Mouse (Mus musculus): ENCODE data around the gene Stx18.

Gene Stx18

DNA sequence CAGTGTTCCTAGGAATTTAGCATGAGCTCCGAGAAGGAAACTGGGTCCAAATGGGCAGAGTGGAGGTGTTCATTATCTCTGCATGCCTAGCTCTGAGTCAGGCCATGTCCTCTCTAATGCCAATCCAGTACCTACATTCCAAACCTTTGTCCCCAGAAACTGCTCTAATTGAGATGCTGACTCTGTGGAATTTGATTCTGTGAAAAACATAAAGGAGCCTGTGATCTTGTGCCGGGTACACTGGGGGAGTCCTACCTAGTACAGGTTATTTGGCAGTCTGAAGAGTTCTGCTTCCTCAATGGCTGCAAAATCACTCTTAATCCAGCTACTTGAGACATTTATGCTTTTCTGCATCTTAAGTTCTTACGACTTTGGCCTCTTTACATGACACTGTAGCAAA lies 40.0 kb downstream of the Stx18 start:
- in situ Hi-C loops (cut with MboI, MseI): no loop called here

DNA sequence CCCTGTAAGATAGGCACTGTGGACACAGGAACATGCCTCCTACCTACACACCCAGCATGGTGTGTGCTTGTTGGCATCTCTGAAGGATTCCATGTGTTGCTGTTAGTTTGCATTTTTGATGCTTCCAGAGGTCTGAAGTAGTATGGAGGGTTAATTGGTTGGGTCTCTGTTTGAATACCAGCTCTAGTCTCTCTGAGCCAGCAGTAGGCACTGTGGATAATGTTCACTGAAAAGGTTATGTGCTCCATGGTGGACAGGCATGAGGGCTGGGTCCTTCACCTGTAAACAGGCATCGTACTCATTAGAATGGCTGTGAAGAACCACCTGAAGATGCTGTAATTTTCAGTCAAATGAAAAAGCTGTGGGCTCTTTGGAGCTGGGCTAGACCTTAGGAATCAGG lies 41.9 kb downstream of the Stx18 start:
- in situ Hi-C loops (cut with MboI, MseI): no loop called here

DNA sequence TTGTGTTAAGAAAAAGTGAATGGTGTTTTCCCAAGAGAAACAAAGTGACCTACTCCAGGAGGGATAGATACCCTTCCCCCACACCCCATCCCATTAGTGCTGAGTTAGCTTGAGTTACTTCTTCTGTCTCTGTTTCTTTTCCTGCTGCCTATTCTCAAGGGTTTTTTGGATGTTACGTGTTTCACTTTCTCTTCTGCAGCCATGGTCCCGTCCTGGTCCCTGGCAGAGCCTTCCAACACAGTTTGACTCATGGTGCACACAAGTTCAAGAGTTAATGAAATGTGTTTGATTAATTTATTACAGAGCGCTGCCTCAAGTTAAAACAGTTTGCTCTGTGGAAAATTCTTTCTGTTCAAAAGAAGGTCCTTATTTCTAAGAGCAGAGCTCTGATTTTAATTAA lies 44.0 kb downstream of the Stx18 start:
- in situ Hi-C loops (cut with MboI, MseI): no loop called here

DNA sequence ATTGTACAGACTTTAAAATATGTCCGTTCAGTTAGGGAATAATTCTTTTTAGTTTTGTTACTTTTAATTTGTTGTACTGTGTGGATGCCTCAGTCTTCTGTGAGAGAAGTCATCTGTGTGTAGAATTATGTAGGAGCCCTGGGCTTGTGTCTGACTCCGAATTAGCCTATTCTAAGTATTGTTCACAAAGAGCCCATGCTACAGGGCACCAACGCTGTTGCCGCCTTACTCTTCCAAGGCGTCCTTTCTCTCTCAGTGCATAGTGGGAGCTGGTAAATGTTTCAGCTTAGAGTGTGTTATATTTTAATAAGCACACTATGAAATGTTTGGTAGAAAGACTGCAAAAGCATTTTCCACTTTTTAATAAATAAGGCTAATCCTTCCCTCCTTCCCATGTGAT lies 44.8 kb downstream of the Stx18 start:
- in situ Hi-C loops (cut with MboI, MseI): no loop called here

DNA sequence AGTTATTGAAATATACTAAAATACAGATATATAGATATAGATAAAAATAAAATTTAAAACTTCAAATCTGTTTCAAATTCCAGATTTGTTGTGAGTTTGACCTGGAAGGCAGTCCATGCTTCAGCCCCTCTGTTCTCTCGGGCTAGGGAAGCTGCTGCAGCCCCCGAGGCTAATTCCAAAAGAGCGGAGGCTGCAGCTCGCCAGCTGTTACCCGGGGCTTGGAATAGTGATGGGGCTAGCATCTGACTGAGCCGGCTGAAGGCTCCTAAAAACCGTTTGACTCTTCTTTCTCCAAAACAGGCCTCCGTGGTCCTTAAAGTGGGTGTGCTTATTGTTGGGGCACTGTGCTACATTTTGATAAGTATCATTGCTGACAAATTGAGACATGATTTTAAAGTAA lies 46.1 kb downstream of the Stx18 start:
- in situ Hi-C loops (cut with MboI, MseI): loop anchor here in 1 of 2 experiments (5.0 kb wide), 1 partner anchor 707 kb away; no protein-coding TSS in a partner anchor

DNA sequence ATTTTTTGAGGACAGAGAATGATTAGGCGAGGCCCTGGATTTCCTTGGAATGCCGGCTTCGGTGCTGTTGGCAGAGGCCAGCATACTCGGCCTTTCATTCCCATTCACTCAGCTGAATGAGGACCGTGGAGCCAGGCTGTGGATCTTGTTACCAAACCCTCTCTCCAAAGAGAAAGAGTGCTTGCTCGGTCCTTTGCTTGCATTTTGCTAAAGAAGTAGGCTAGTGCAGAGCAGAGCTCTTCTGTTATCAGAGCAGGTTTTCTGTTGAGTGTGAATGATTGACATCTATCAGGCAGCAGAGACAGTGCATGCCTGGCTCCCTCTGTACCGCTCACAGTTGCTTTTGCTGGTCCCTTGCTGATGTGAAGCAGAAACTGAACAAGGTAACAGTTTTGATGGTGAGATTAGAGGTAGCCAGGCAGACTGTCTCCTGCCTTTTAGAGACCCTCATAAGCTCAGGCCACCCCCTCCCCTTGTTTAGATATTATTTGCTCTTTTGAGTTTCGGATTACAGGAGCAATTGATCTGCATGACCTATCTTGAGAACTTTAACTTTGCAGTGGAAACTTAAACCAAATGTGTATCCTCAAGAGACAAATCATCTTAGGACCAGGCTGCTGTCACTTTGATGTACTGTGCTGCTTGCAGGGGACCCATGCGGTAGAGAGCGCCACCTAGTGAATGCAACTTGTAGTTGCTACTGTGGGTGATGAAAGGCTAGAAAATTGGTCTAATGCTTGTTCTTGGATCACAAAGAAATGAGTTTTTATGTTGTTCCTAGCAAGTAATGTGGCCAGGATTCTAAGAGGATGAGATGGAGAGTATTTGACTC lies 47.2 kb downstream of the Stx18 start:
- in situ Hi-C loops (cut with MboI, MseI): loop anchor here in 1 of 2 experiments (5.0 kb wide), 1 partner anchor 708 kb away; no protein-coding TSS in a partner anchor

DNA sequence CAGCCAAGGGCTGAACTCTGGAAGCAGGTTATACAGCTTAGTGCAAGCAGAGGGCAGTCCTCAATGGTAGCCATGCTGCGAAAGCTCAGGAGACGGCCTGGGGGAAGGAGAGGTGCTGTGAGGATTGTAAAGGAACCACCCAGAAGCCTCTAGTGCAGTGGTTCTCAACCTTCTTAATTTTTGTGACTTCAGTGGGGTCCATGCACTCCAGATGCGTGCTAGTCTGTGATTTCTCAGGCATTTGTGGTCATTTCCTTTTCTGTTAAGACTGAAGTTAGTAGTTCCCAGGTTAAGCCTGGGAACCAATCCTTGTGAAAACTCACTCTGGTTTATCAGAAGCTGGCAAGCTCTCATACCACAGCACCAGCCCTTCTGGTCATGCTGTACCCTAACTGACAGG lies 51.6 kb downstream of the Stx18 start:
- in situ Hi-C loops (cut with MboI, MseI): loop anchor here in 1 of 2 experiments (5.0 to 10.0 kb wide), 2 partner anchors 255 to 783 kb away; no protein-coding TSS in a partner anchor

DNA sequence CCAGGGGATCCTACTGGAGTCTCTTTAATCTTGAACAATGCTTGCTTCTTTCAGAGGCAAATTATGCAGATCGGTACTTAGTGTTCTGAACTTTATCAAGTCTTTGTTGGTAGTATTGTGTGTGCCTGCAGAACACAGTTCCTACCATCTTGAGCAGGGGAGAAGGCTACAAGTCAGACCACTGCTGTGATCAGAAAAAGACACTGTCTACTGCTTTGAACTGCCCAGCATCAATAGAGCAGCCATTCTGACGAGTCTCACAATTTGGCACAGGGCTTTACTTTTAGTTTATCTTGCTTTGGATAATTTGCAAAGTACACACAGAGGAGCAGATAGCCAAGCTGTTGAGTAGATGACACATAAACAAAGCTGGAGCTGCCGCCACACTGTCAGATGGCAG lies 52.0 kb downstream of the Stx18 start:
- in situ Hi-C loops (cut with MboI, MseI): loop anchor here in 1 of 2 experiments (5.0 to 10.0 kb wide), 2 partner anchors 256 to 783 kb away; no protein-coding TSS in a partner anchor

DNA sequence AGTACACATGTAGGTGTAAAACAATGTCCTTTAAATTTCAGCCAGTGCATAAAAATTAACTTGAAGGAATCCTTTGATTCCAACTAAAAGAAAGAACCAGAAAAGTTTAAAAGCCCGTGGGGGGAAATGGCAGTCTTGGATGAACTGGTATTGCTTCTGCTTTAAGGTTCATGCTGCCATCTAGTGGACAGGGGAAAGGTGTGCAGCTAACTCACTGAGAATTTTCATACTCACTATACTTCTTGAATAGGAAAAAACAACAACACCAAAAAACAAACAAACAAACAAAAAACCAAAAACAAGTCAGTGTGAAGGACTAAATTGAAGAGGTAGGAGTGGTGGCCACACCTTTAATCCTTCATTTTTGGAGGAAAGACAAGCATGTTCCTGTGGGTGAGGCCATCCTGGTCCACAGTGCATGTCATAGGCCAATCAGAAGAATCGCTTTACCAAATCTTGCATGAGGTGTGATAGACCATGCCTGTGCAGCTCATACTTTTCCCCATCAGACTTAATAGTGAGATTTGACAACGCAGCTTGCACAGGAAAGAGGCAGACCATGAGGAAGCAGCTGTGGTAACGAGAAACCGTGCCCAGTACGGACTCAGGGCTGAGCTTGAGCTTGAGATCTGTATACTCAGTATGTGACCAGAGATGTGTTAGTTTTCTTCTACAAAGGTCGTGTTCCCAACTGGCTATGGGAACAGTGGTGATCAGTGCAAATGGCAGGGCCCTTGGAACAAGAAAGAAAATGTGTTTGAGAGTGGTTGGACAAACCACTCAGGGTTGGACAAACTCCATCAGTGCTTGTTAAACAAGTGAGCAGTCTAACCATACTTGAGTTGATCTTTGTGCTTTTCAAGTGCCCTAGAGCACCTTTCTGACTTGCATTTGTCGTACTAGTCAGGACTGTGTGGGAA lies 52.8 kb downstream of the Stx18 start:
- in situ Hi-C loops (cut with MboI, MseI): loop anchor here in 1 of 2 experiments (5.0 to 10.0 kb wide), 2 partner anchors 257 to 784 kb away; no protein-coding TSS in a partner anchor

DNA sequence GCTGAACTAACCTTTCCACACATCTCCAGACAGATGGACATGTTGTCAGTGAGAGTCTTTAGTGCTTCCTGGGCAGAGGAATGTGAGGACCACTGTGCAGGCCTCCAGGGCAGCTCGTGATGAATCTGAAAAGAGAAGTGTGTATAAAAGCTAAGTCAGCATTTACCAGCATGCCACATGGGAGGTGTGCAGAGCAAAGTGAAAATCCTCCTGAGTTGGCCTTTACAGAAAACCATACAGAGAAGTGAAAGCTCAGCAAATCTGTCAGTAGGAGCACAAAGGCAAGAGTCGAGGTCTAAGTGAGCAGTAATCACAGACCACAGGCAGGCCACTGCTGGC lies 53.4 kb downstream of the Stx18 start:
- in situ Hi-C loops (cut with MboI, MseI): loop anchor here in 1 of 2 experiments (5.0 to 10.0 kb wide), 2 partner anchors 257 to 785 kb away; no protein-coding TSS in a partner anchor

DNA sequence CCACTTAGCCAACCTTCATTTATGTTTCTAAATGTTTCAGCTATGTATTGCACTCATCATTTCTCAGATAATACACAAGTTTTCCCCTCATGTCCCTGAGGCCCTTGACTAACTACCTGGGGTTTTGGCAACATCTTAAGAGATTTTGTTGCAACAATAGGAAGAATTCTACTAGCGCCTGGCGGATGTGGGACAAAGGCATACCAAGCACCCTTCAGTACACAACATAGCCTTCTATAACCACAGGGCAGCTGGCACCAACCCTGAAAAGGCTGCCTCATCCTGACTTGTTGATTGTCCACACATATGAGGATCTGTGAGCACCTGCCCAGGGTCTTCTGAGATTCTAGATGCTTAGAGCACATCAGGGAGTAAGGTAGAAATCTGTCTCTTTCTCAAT lies 55.8 kb downstream of the Stx18 start:
- in situ Hi-C loops (cut with MboI, MseI): loop anchor here in 1 of 2 experiments (5.0 to 10.0 kb wide), 2 partner anchors 260 to 787 kb away; no protein-coding TSS in a partner anchor

DNA sequence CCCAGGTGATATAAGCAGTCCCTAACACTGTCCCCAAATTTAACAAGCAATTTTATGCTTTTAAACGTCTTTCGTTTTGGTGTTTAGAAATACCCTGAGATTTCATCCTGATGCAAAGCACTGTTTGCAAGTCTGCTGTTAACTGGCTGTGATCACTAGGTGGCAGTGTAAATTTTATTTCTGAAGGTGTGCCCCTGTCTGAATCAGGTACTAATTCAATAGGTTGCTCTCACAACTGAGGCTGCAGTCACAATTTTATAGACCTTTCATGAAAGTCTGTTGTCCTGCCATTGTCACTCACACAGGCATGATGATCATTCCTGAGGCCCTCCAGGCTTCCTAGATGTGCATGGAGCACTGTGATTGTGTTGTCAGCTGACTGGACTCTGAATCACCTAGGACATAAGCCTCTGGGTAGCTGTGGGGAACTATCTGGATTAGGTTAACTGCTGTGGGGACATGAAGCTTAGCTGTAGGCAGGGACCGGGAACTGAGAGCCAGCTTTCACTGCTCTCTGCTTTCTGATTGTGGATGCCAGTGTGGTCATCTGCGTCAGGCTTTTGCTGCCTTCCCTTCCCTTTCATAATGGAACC lies 59.1 kb downstream of the Stx18 start:
- in situ Hi-C loops (cut with MboI, MseI): loop anchor here (5.0 to 10.0 kb wide), 2 partner anchors 95 to 263 kb away; no protein-coding TSS in a partner anchor

DNA sequence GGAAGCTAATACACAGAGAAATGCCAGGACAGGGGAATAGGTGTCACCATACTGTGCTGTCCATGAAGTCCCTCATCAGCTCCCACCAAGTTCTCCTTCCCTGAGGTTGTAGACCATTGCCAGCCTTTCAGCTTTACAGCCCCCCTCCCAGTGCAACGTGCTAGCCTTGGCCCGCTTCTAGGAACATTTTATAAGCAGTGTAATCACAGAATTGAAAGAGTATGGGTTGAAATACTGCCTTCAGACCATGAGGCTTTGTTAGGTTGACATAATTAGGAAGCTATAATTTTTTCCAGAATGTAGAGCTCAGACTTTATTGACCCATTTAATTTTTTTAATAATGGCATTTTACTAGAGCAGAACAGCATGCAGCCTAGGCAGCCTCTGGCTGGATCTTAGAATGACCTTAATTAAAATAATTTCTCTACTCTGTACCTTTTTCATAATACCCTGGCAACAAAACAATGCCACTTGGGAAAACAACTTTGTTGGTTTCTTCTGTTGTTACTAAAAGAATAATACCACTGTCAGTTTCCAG lies 60.7 kb downstream of the Stx18 start:
- in situ Hi-C loops (cut with MboI, MseI): loop anchor here (5.0 to 10.0 kb wide), 2 partner anchors 93 to 264 kb away; no protein-coding TSS in a partner anchor

DNA sequence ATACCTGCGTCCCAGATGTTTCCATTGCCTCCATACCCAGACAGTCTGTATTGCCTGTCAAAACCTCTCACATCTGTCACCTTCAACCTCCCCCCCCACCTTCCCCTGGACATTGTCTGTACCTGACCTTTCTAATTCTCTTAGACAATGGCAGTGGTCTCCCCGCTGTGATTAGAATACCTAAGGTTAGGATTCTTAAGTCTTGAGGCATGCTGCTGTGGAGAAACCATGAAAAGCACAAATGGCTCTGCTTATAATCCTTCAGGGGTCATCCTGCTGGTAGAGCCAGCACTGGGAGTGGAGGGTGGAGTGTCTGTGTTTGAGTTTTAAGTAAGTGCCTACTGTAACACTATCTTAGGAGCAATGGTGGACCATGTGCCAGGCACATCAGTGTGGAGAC lies 64.4 kb downstream of the Stx18 start:
- in situ Hi-C loops (cut with MboI, MseI): no loop called here

DNA sequence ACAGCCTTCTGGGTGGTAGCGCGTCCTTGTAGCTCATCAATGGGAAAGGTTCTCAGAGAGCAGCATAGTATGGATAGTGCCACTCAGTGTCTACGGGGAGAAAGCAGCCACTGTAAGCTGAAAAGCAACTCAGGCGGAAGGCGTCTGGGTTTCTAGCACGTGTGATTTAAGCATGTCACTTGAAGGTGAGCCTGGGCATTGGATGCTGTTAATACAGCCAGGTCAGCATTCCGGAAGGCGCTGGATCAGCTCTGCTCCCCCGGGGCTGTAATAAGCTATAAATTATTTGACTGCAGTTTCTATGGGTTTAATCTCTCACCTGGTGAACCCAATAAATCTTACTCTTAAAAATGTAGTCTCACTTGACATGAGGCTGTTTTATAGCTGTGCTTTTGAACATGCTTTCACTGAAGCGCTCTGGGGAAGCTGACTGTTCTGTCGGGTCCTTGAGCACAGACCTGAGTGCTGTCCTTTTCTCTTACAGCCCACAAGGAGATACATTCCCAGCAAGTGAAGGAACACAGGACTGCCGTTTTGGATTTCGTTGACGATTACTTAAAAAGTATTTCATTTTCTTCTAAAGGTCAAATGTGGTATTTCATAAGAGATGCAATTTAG lies 67.6 kb downstream of the Stx18 start:
- in situ Hi-C loops (cut with MboI, MseI): no loop called here

DNA sequence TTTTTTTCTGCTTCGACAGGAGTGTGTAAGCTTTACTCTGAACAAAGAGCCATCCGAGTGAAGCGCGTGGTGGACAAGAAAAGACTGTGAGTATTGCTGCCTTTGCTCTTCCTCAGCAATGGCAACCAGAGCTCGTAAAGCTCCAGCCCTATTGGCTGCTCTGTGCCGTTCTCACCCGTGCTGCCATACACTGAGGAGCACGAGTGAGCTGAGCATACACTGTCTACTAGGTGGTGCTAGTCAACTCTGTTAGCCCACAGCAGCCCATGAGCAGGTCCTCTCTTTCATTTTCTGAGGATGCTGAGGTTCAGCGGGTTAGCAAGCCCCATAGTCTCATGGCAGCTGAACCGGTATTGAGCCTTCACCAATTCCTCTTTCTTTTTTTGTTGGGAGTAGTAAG lies 68.3 kb downstream of the Stx18 start:
- in situ Hi-C loops (cut with MboI, MseI): no loop called here

DNA sequence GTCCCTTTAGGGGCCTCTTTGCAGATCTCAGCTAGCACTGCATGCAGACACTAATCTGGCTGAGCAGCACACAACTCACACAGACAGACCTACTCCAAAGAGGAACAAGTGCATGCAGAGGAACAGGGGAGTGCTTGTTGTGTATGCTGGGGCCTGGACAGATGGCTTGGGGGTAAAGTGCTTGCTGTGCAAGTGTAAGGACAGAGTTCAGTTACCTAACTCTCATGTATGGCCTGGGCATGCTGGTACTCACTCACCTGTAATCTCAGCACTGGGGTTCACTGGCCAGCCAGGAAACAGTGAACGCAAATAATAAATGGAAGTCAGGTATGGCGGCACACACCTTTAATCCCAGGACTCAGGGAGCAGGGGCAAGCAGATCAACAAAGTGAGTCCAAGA lies 76.0 kb downstream of the Stx18 start:
- in situ Hi-C loops (cut with MboI, MseI): no loop called here

DNA sequence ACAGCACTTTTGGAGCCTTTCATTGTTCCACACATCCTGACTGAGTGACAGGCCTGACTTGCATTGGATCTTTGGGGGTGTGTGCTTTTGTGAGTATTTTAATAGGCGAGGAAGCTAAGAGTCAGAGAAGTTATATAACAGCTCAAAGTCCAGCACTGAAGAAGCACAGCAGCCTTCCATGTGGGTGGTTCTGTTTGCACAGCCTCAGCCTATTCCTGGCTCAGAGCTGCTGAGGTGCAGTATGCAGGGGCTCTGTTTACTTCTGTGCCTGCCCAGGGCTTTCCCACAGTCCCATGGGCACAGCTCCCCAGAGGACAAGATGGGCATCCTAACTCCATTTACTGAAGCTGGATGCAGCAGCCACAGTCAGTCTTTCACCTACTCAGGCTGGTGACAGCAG lies 78.5 kb downstream of the Stx18 start:
- in situ Hi-C loops (cut with MboI, MseI): no loop called here

DNA sequence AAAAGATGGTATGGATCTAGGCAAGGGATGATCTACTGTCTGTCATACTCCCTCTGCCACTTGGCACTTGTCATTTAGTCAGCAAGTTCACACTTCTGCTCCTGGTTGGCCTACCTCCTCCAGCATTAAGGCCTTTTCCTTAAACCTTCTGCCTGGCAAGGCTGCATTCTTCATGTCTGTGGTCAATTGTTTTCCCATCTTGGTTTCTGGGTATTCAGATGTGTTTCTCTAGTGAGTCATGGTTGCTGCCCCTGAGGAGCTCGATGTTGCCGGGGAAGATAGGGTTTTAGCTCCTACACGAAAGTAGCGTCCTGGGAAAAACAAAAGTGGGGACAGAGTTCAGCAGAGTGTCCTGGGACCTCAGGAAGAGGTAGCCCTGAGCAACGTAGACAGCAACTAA lies 80.7 kb downstream of the Stx18 start:
- in situ Hi-C loops (cut with MboI, MseI): no loop called here

DNA sequence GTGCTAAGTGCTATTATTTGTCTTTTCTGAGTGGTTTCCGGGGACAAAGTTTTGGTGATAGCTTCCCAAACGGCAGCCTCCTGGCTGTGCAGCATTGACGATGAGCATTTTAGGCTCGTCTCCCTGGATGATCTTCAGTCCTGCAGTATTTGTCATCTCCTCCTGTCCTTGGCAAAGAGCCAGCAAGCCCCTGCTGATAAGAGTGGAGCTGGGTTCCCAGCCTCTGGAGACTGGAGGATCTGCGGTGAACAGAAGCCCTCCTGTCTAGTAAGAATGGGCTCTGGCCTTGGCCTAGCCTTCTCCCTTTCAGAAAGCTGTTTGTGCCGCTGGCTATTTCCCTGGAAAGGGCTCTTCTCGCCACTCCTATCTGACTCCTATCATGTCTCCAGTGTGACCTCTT lies 83.2 kb downstream of the Stx18 start:
- in situ Hi-C loops (cut with MboI, MseI): no loop called here
